Mouse (Mus musculus) lung, embryonic 16.5 days (tissue): ENCODE data around the gene Ntf3. TPM values are rescaled to one million over a fixed set of nuclear protein-coding genes. Genes with fewer than 3 reads are reported as not detected.

Experiments used
- ATAC-seq: fragments of 200-750 bp; cut with Nextera tagmentation; 2 replicates; pipeline ENCODE4 v1.8.0; 2017; ENCODE audit warnings: low read depth, mild to moderate bottlenecking, moderate library complexity
- H3K27ac ChIP-seq: fragments of 300-500 bp; sonication (generic); 2 replicates; pipeline ENCODE4 v1.5.1; 2014; ENCODE audit warnings: mild to moderate bottlenecking, control low read depth, low read length
- H3K27me3 ChIP-seq: fragments of 300-500 bp; sonication (generic); 2 replicates; pipeline ENCODE4 v1.6.1; 2014; ENCODE audit warnings: low read depth, low read length, mixed read lengths; ENCODE audit not compliant: control insufficient read depth, insufficient read depth
- H3K36me3 ChIP-seq: fragments of 300-500 bp; sonication (generic); 2 replicates; pipeline ENCODE4 v1.6.1; 2014; ENCODE audit warnings: low read length; ENCODE audit not compliant: control insufficient read depth, insufficient read depth
- H3K4me1 ChIP-seq: fragments of 300-500 bp; sonication (generic); replicated peaks from 2 replicates; pipeline ENCODE4 v1.6.1; 2014; ENCODE audit warnings: low read length, mixed read lengths; ENCODE audit not compliant: control insufficient read depth, insufficient read depth
- H3K4me2 ChIP-seq: fragments of 300-500 bp; sonication (generic); 2 replicates; pipeline ENCODE4 v1.6.1; 2014; ENCODE audit warnings: low read depth, low read length, control low read depth
- H3K4me3 ChIP-seq: fragments of 300-500 bp; sonication (generic); 2 replicates; pipeline ENCODE4 v1.5.1; 2014; ENCODE audit warnings: mild to moderate bottlenecking, low read length, control low read depth
- H3K9ac ChIP-seq: fragments of 300-500 bp; sonication (generic); 2 replicates; pipeline ENCODE4 v1.6.1; 2014; ENCODE audit warnings: low read length, control low read depth
- H3K9me3 ChIP-seq: fragments of 300-500 bp; sonication (generic); 2 replicates; pipeline ENCODE4 v1.6.1; 2016; ENCODE audit warnings: low read length; ENCODE audit not compliant: control insufficient read depth
- WGBS: fragments of 180-500 bp; shearing (Covaris S2); extraction: QIAGEN DNeasy Blood & Tissue Kit; methylation state at CpG from one replicate; pipeline ENCODE4 v1.1.7; 2014; 5-methylcytosine and 5-hydroxymethylcytosine counted together
- polyA plus RNA-seq: library from polyadenylated mRNA; unstranded; fragments of >200 nt; fragmentation: Nextera tagmentation; extraction: Ambion mirVana; gene quantifications from 2 replicates; pipeline ENCODE4 v1.2.1, GENCODE M21; 2015

Ntf3 gene
- polyA plus RNA-seq, 1 experiment from 2014 or later, result 3.7 TPM

GRCm38 (mm10) chr6:126162351-126162758, 4.4 kb downstream of the Ntf3 start:
- peak; percentile 20 for ATAC-seq
- peak overlapping the region; percentile 75 for H3K4me2 ChIP-seq
- peaks cover 29% of the 10 kb centered on the region for H3K4me1 ChIP-seq
- no peaks in the 10 kb centered on the region for H3K36me3 ChIP-seq
- 10% methylated on average over 10 of the region's 10 CpGs for WGBS
- H3K27ac ChIP-seq, result no peak overlapping the region
- no peaks in the 10 kb centered on the region for H3K9me3 ChIP-seq
- peak overlapping the region; percentile 50 for H3K4me3 ChIP-seq
- peaks cover 26% of the 10 kb centered on the region for H3K27me3 ChIP-seq
- H3K9ac ChIP-seq, result peak overlapping the region; percentile 30; the same call in 1 of the 2 replicates

GRCm38 (mm10) chr6:126161571-126162340, 5.0 kb downstream of the Ntf3 start:
- Histone ChIP-seq H3K4me2 (no peak overlapping the region), H3K9me3 (no peaks in the 10 kb centered on the region), H3K9ac (no peak overlapping the region), H3K4me3 (no peak overlapping the region), H3K27ac (no peak overlapping the region), H3K36me3 (no peaks in the 10 kb centered on the region), H3K27me3 (peaks cover 26% of the 10 kb centered on the region), H3K4me1 (peaks cover 27% of the 10 kb centered on the region)
- no peak for ATAC-seq
- 39% methylated on average over 8 of the region's 8 CpGs for WGBS

GRCm38 (mm10) chr6:126160067-126160411, 6.7 kb downstream of the Ntf3 start:
- Histone ChIP-seq H3K4me2 (no peak overlapping the region), H3K27ac (no peak overlapping the region), H3K9me3 (no peaks in the 10 kb centered on the region), H3K27me3 (peaks cover 15% of the 10 kb centered on the region), H3K9ac (no peak overlapping the region), H3K36me3 (no peaks in the 10 kb centered on the region), H3K4me3 (no peak overlapping the region), H3K4me1 (peaks cover 13% of the 10 kb centered on the region)
- ATAC-seq, result no peak
- WGBS, result 48% methylated on average over 5 of the region's 5 CpGs

GRCm38 (mm10) chr6:126159279-126160066, 7.2 kb downstream of the Ntf3 start:
- 85% methylated on average over 13 of the region's 13 CpGs for WGBS
- peaks cover 13% of the 10 kb centered on the region for H3K27me3 ChIP-seq
- ATAC-seq, result no peak
- H3K36me3 ChIP-seq, result no peaks in the 10 kb centered on the region
- peaks cover 13% of the 10 kb centered on the region for H3K4me1 ChIP-seq
- H3K4me2 ChIP-seq, result no peak overlapping the region
- H3K4me3 ChIP-seq, result no peak overlapping the region
- H3K9me3 ChIP-seq, result no peaks in the 10 kb centered on the region
- H3K9ac ChIP-seq, result no peak overlapping the region
- H3K27ac ChIP-seq, result no peak overlapping the region

- Histone ChIP-seq H3K4me3 (no peak overlapping the region), H3K27ac (no peak overlapping the region), H3K27me3 (no peaks in the 10 kb centered on the region; the same call in 1 of the 2 replicates), H3K36me3 (no peaks in the 10 kb centered on the region), H3K4me2 (no peak overlapping the region), H3K9ac (no peak overlapping the region), H3K9me3 (no peaks in the 10 kb centered on the region), H3K4me1 (peaks cover 4% of the 10 kb centered on the region; the same call in 1 of the 2 replicates)
- WGBS, result 79% methylated on average over 2 of the region's 2 CpGs
- no peak for ATAC-seq
These were observed 10.8 kb downstream of the Ntf3 start for GRCm38 (mm10) chr6:126155928-126156327.

- no peak overlapping the region for H3K4me3 ChIP-seq
- H3K9ac ChIP-seq, result no peak overlapping the region
- 21% methylated on average over 8 of the region's 8 CpGs for WGBS
- H3K4me1 ChIP-seq, result peaks cover 4% of the 10 kb centered on the region; the same call in 1 of the 2 replicates
- H3K9me3 ChIP-seq, result no peaks in the 10 kb centered on the region
- no peaks in the 10 kb centered on the region for H3K36me3 ChIP-seq
- no peak overlapping the region for H3K4me2 ChIP-seq
- H3K27me3 ChIP-seq, result no peaks in the 10 kb centered on the region
- H3K27ac ChIP-seq, result no peak overlapping the region
- peak; percentile 80 for ATAC-seq
These were observed 12.2 kb downstream of the Ntf3 start for GRCm38 (mm10) chr6:126154372-126154982.

- peak; percentile 51; the same call in 1 of the 2 replicates for ATAC-seq
- Histone ChIP-seq H3K9me3 (no peaks in the 10 kb centered on the region), H3K4me1 (peaks cover 4% of the 10 kb centered on the region; the same call in 1 of the 2 replicates), H3K9ac (no peak overlapping the region), H3K36me3 (no peaks in the 10 kb centered on the region), H3K27ac (no peak overlapping the region), H3K27me3 (no peaks in the 10 kb centered on the region), H3K4me3 (no peak overlapping the region), H3K4me2 (no peak overlapping the region)
- WGBS, result 47% methylated on average over 2 of the region's 2 CpGs
These were observed 13.6 kb downstream of the Ntf3 start for GRCm38 (mm10) chr6:126153154-126153553.

GRCm38 (mm10) chr6:126143659-126144058, 23.1 kb downstream of the Ntf3 start:
- WGBS, result 61% methylated on average over 5 of the region's 5 CpGs
- Histone ChIP-seq H3K9me3 (no peaks in the 10 kb centered on the region), H3K27ac (no peak overlapping the region), H3K4me3 (no peak overlapping the region), H3K9ac (no peak overlapping the region), H3K36me3 (no peaks in the 10 kb centered on the region), H3K27me3 (no peaks in the 10 kb centered on the region), H3K4me1 (peaks cover 13% of the 10 kb centered on the region), H3K4me2 (no peak overlapping the region)
- ATAC-seq, result no peak

- 37% methylated on average over 3 of the region's 3 CpGs for WGBS
- no peaks in the 10 kb centered on the region for H3K9me3 ChIP-seq
- no peak overlapping the region for H3K27ac ChIP-seq
- H3K4me3 ChIP-seq, result no peak overlapping the region
- no peak overlapping the region for H3K4me2 ChIP-seq
- no peaks in the 10 kb centered on the region for H3K27me3 ChIP-seq
- ATAC-seq, result no peak
- H3K9ac ChIP-seq, result no peak overlapping the region
- no peaks in the 10 kb centered on the region for H3K36me3 ChIP-seq
- peaks cover 13% of the 10 kb centered on the region for H3K4me1 ChIP-seq
These were observed 24.0 kb downstream of the Ntf3 start for GRCm38 (mm10) chr6:126142741-126143140.
